Comparison of ENCODE assay signal across 21 mouse cellular contexts in genomic region chr17:49226016-49226400, GRCm38 (mm10).
DNase-seq lines count a peak whose midpoint lies in the region; ATAC-seq and TF ChIP-seq lines count a peak whose summit lies in the region.
"Had no signal": no experiment of that assay in that cellular context is flagged by ENCODE, and none has a peak within 500 bp of the region (broad histone marks: within the 10 kb centered on the region; RNA-seq: fewer than 3 reads in every experiment).

No protein-coding gene starts in this region.

- no peak overlapping the region for H3K4me2 ChIP-seq in intestine, embryonic 16.5 days (ENCODE audit: low read depth, low read length)
- H3K4me2 ChIP-seq in intestine, embryonic 15.5 days (replicated peaks): no peak overlapping the region
- H3K4me2 ChIP-seq in lung, embryonic 15.5 days: no peak overlapping the region
- no peak overlapping the region for H3K4me2 ChIP-seq in stomach, postnatal 0 days (replicated peaks; ENCODE audit: low read depth)
- H3K4me2 ChIP-seq: embryonic facial prominence, embryonic 12.5 days; hindbrain, embryonic 14.5 days; limb, embryonic 15.5 days; midbrain, embryonic 12.5 days; neural tube, embryonic 15.5 days had no signal

- intact Hi-C loops in heart, adult 2 months (cut with DNase I): no loop called here

- no peak for ATAC-seq in intestine, embryonic 16.5 days
- no peak for ATAC-seq in intestine, embryonic 15.5 days
- no peak for ATAC-seq in lung, embryonic 15.5 days (ENCODE audit: borderline replicate concordance, extremely low read depth, low FRiP score, low TSS enrichment)
- ATAC-seq in stomach, postnatal 0 days (ENCODE audit: low FRiP score, low TSS enrichment): no peak
- ATAC-seq: forebrain, postnatal 0 days; inflammation-experienced regulatory T-cells, adult 6 months had no signal

- no peak for TF ChIP-seq EP300 in heart, adult 2 months (IDR thresholded peaks at IDR 0.05; ENCODE audit: insufficient read depth, low read depth, low read length)
- no peak for TF ChIP-seq EP300 in stomach, postnatal 0 days (optimal IDR thresholded peaks at IDR 0.05)

- no peaks in the 10 kb centered on the region for H3K79me2 ChIP-seq in heart, adult 2 months (replicated peaks; ENCODE audit: control insufficient read depth, insufficient read depth, low read length)

- H3K9me3 ChIP-seq in intestine, embryonic 16.5 days (ENCODE audit: control insufficient read depth, low read length): no peaks in the 10 kb centered on the region
- no peaks in the 10 kb centered on the region for H3K9me3 ChIP-seq in intestine, embryonic 15.5 days
- H3K9me3 ChIP-seq in lung, embryonic 15.5 days: no peaks in the 10 kb centered on the region
- no peaks in the 10 kb centered on the region for H3K9me3 ChIP-seq in stomach, postnatal 0 days (ENCODE audit: control insufficient read depth, low read length)
- H3K9me3 ChIP-seq in midbrain, embryonic 10.5 days (replicated peaks): no peaks in the 10 kb centered on the region
- H3K9me3 ChIP-seq: embryonic facial prominence, embryonic 12.5 days; limb, embryonic 15.5 days; midbrain, embryonic 12.5 days; neural tube, embryonic 15.5 days had no signal

- peaks cover 5% of the 10 kb centered on the region for H3K4me1 ChIP-seq in heart, adult 2 months (ENCODE audit: control insufficient read depth, insufficient read depth, low read length)
- no peaks in the 10 kb centered on the region for H3K4me1 ChIP-seq in intestine, embryonic 16.5 days (ENCODE audit: control insufficient read depth, insufficient read depth, low read length)
- peaks cover 4% of the 10 kb centered on the region; the same call in 1 of the 2 replicates for H3K4me1 ChIP-seq in intestine, embryonic 15.5 days (replicated peaks)
- peaks cover 14% of the 10 kb centered on the region; the same call in 1 of the 2 replicates for H3K4me1 ChIP-seq in lung, embryonic 15.5 days
- no peaks in the 10 kb centered on the region for H3K4me1 ChIP-seq in lung, adult 2 months (ENCODE audit: control insufficient read depth, insufficient read depth, low read length)
- no peaks in the 10 kb centered on the region for H3K4me1 ChIP-seq in stomach, postnatal 0 days (replicated peaks; ENCODE audit: control insufficient read depth, insufficient read depth)
- peaks cover 2% of the 10 kb centered on the region; the same call in 1 of the 2 replicates for H3K4me1 ChIP-seq in midbrain, embryonic 10.5 days
- H3K4me1 ChIP-seq: embryonic facial prominence, embryonic 12.5 days had no signal

- no peak overlapping the region for H3K4me3 ChIP-seq in heart, adult 2 months
- no peak overlapping the region for H3K4me3 ChIP-seq in intestine, embryonic 16.5 days (ENCODE audit: low read length)
- no peak overlapping the region for H3K4me3 ChIP-seq in intestine, embryonic 15.5 days (replicated peaks)
- no peak overlapping the region for H3K4me3 ChIP-seq in lung, embryonic 15.5 days
- no peak overlapping the region for H3K4me3 ChIP-seq in lung, adult 2 months (replicated peaks; ENCODE audit: extremely low read depth, low read depth, low read length)
- no peak overlapping the region for H3K4me3 ChIP-seq in stomach, postnatal 0 days (ENCODE audit: low read depth, low read length)
- H3K4me3 ChIP-seq in midbrain, embryonic 10.5 days: no peak overlapping the region
- H3K4me3 ChIP-seq: embryonic facial prominence, embryonic 12.5 days; limb, embryonic 15.5 days; midbrain, embryonic 12.5 days; neural tube, embryonic 15.5 days had no signal

- H3K9ac ChIP-seq in heart, adult 2 months (ENCODE audit: low read depth, low read length): no peak overlapping the region
- H3K9ac ChIP-seq in intestine, embryonic 16.5 days (ENCODE audit: low read depth, low read length): no peak overlapping the region
- no peak overlapping the region for H3K9ac ChIP-seq in intestine, embryonic 15.5 days
- H3K9ac ChIP-seq in lung, embryonic 15.5 days: no peak overlapping the region
- no peak overlapping the region for H3K9ac ChIP-seq in stomach, postnatal 0 days (ENCODE audit: low read length)
- H3K9ac ChIP-seq: embryonic facial prominence, embryonic 12.5 days; forebrain, postnatal 0 days; hindbrain, embryonic 14.5 days; limb, embryonic 15.5 days; midbrain, embryonic 12.5 days; neural tube, embryonic 15.5 days had no signal

- H3K36me3 ChIP-seq in heart, adult 2 months (ENCODE audit: control insufficient read depth, insufficient read depth, low read length): no peaks in the 10 kb centered on the region
- no peaks in the 10 kb centered on the region for H3K36me3 ChIP-seq in intestine, embryonic 16.5 days (ENCODE audit: control insufficient read depth, insufficient read depth, low read length)
- H3K36me3 ChIP-seq in intestine, embryonic 15.5 days: no peaks in the 10 kb centered on the region
- H3K36me3 ChIP-seq in lung, embryonic 15.5 days: no peaks in the 10 kb centered on the region
- no peaks in the 10 kb centered on the region for H3K36me3 ChIP-seq in stomach, postnatal 0 days (ENCODE audit: control insufficient read depth, insufficient read depth, low read length)
- no peaks in the 10 kb centered on the region for H3K36me3 ChIP-seq in midbrain, embryonic 10.5 days
- H3K36me3 ChIP-seq: embryonic facial prominence, embryonic 12.5 days; limb, embryonic 15.5 days; midbrain, embryonic 12.5 days; neural tube, embryonic 15.5 days had no signal

- 29% methylated on average over 6 of the region's 6 CpGs for WGBS in heart, adult 2 months
- 67% methylated on average over 6 of the region's 6 CpGs for WGBS in intestine, embryonic 16.5 days
- 75% methylated on average over 6 of the region's 6 CpGs for WGBS in intestine, embryonic 15.5 days
- 64% methylated on average over 6 of the region's 6 CpGs for WGBS in lung, embryonic 15.5 days
- 59% methylated on average over 6 of the region's 6 CpGs for WGBS in lung, adult 2 months
- WGBS in stomach, postnatal 0 days: 58% methylated on average over 6 of the region's 6 CpGs
- WGBS in midbrain, embryonic 10.5 days: 92% methylated on average over 6 of the region's 6 CpGs

- no peak for TF ChIP-seq POLR2A in heart, adult 2 months (IDR thresholded peaks at IDR 0.05; ENCODE audit: insufficient read depth, low read depth, low read length)
- TF ChIP-seq POLR2A in lung, adult 2 months (IDR thresholded peaks at IDR 0.05; ENCODE audit: borderline replicate concordance, extremely low read depth, low read depth, low read length): no peak

- no peak overlapping the region for H3K27ac ChIP-seq in heart, adult 2 months
- peak overlapping the region; percentile 26; the same call in 1 of the 2 replicates for H3K27ac ChIP-seq in intestine, embryonic 16.5 days (ENCODE audit: low read length)
- no peak overlapping the region for H3K27ac ChIP-seq in intestine, embryonic 15.5 days
- H3K27ac ChIP-seq in lung, embryonic 15.5 days: 0 out of 2 replicates have a peak overlapping the region, but pooled peaks have one; percentile 31
- peak overlapping the region; percentile 41; the same call in 1 of the 2 replicates for H3K27ac ChIP-seq in stomach, postnatal 0 days (replicated peaks)
- H3K27ac ChIP-seq in midbrain, embryonic 10.5 days (replicated peaks): no peak overlapping the region
- H3K27ac ChIP-seq: embryonic facial prominence, embryonic 12.5 days; hindbrain, embryonic 14.5 days; limb, embryonic 15.5 days; midbrain, embryonic 12.5 days; neural tube, embryonic 15.5 days had no signal

- TF ChIP-seq CTCF in heart, adult 2 months (IDR thresholded peaks at IDR 0.05): no peak
- TF ChIP-seq CTCF in lung, adult 2 months (IDR thresholded peaks at IDR 0.05; ENCODE audit: insufficient read depth, low read length): no peak
- no peak for TF ChIP-seq CTCF in stomach, postnatal 0 days (IDR thresholded peaks at IDR 0.05; ENCODE audit: low read depth)

- peak; percentile 8 to 15 for DNase-seq in heart, adult 18-20 months
- DNase-seq in heart, adult 2 months: no peak
- DNase-seq in lung, adult 2 months: no peak
- no peak for DNase-seq in stomach, postnatal 0 days (ENCODE audit: low spot score)
- DNase-seq in midbrain, embryonic 10.5 days (ENCODE audit: low spot score): no peak
- DNase-seq: adrenal gland, postnatal 10 days; cerebellum, adult 18-20 months; cerebellum, postnatal 14 days; forebrain, postnatal 0 days; gastrocnemius, postnatal 14 days; left cerebral cortex, postnatal 4 days; right cerebral cortex, postnatal 4 days had no signal

- no peaks in the 10 kb centered on the region for H3K27me3 ChIP-seq in heart, adult 2 months (ENCODE audit: control insufficient read depth, insufficient read depth, low read length)
- no peaks in the 10 kb centered on the region for H3K27me3 ChIP-seq in intestine, embryonic 16.5 days (replicated peaks; ENCODE audit: control insufficient read depth, insufficient read depth, low read length)
- H3K27me3 ChIP-seq in intestine, embryonic 15.5 days (replicated peaks): no peaks in the 10 kb centered on the region
- no peaks in the 10 kb centered on the region for H3K27me3 ChIP-seq in lung, embryonic 15.5 days
- H3K27me3 ChIP-seq in stomach, postnatal 0 days (ENCODE audit: control insufficient read depth, insufficient read depth, low read length): no peaks in the 10 kb centered on the region
- no peaks in the 10 kb centered on the region for H3K27me3 ChIP-seq in midbrain, embryonic 10.5 days (ENCODE audit: low read depth, poor library complexity, severe bottlenecking)
- H3K27me3 ChIP-seq: embryonic facial prominence, embryonic 12.5 days; limb, embryonic 15.5 days; midbrain, embryonic 12.5 days; neural tube, embryonic 15.5 days had no signal

Comparison
In these comparisons a context has a peak if more than half of its experiments do, and no peak if none do; other contexts are left out.
1. DNase-seq: peak in heart, adult 18-20 months (2 of 2); none in heart, adult 2 months (0 of 2), lung, adult 2 months (single experiment), stomach, postnatal 0 days (single experiment) and midbrain, embryonic 10.5 days (single experiment).
2. H3K27ac ChIP-seq: peak in intestine, embryonic 16.5 days (single experiment), lung, embryonic 15.5 days (single experiment) and stomach, postnatal 0 days (single experiment); none in heart, adult 2 months (single experiment), intestine, embryonic 15.5 days (single experiment) and midbrain, embryonic 10.5 days (single experiment).